Mouse (Mus musculus): Measurements from ENCODE around the gene Atp6v1c2.

GRCm38 (mm10) chr12:17266673-17266990 lies 62.5 kb downstream of the Atp6v1c2 start:
- TF ChIP-seq POLR2AphosphoS5 (IDR thresholded peaks at IDR 0.05; ENCODE audit: borderline replicate concordance, low read depth, low read length) = no peak
- TF ChIP-seq EP300 (IDR thresholded peaks at IDR 0.05; ENCODE audit: low read depth in 1 of 2, low read length in 2 of 2) = no peak; a peak in 1 of 4 replicates
- no peak for TF ChIP-seq ZNF384 (IDR thresholded peaks at IDR 0.05; ENCODE audit: low read depth, low read length)
- TF ChIP-seq ZC3H11A (IDR thresholded peaks at IDR 0.05; ENCODE audit: low read depth, low read length) = no peak
- no peak for TF ChIP-seq TAL1 (IDR thresholded peaks at IDR 0.05; ENCODE audit: low read length)
- no peak for TF ChIP-seq POLR2A (IDR thresholded peaks at IDR 0.05; ENCODE audit: control insufficient read depth in 1 of 2, insufficient read depth in 1 of 2, low read depth in 1 of 2, low read length in 2 of 2, poor library complexity in 1 of 2)
- TF ChIP-seq MAX (IDR thresholded peaks at IDR 0.05; ENCODE audit: low read length) = peak; percentile 40; the same call in 1 of the 2 replicates
- TF ChIP-seq MXI1 (IDR thresholded peaks at IDR 0.05; ENCODE audit: low read depth, low read length) = peak; percentile 44
- no peak for TF ChIP-seq CTCF (IDR thresholded peaks at IDR 0.05 in 2 of 3, conservative IDR thresholded peaks at IDR 0.05 in 1 of 3; ENCODE audit: control insufficient read depth in 1 of 3, insufficient read depth in 1 of 3, low read depth in 2 of 3, low read length in 3 of 3, poor library complexity in 1 of 3, severe bottlenecking in 1 of 3)
- TF ChIP-seq USF2 (IDR thresholded peaks at IDR 0.05; ENCODE audit: borderline replicate concordance in 1 of 2, insufficient read depth in 1 of 2, low read depth in 1 of 2, low read length in 2 of 2) = no peak
- no peak for TF ChIP-seq RAD21 (IDR thresholded peaks at IDR 0.05; ENCODE audit: low read depth, low read length)
- no peak for TF ChIP-seq ETS1 (IDR thresholded peaks at IDR 0.05; ENCODE audit: low read depth, low read length)
